Mouse (Mus musculus): ENCODE measurements around the gene Slc35e1.

Gene Slc35e1

GRCm38 (mm10) chr8:72491680-72492621 lies at the start of gene Slc35e1:
Gene Slc35e1 (minus strand): TSS chr8:72492614.
- DNase-seq (ENCODE audit: extremely low read depth, insufficient read length, low spot score), result peak; percentile 64

DNA sequence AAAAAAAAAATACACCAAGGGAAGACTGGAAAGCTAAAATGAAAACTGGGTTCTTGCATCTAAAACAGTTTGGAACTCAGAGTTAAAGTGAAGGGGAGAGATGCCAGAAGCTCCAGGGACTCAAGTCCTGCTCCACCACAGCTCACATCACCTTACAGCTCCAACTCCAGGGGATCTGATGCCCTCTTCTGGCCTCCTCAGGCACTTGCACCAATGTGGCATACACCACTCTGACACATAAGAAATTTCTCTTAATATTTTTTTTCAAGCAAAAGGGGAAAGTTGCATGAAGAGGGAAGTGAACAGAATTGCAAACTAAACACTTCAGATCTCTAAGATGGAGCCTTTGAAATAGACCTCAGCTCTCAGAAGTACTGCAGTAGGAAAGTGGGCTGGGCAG lies 46.8 kb upstream of the Slc35e1 start:
- no peak for DNase-seq (ENCODE audit: extremely low read depth, insufficient read length, low spot score)

DNA sequence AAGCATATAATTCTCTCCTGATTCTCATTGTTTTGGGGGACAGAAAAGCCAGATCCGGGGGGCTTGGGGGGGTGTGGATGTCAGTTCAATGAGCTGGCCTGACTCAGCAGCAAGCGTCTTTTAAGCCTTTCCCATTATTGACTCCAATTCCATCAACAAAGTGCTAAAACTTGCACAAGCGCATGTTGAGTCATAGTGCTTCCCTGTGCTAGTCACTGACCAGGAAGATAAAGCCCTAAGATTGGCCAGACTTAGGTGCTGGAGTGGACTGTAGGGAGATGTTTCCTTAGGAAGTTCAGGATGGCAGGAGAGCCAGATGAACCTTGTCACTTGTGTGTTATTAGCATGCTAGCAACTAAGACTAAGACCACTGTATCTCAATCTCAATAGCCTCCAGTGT lies 42.5 kb upstream of the Slc35e1 start:
- DNase-seq (ENCODE audit: extremely low read depth, insufficient read length, low spot score), result peak; percentile 18

DNA sequence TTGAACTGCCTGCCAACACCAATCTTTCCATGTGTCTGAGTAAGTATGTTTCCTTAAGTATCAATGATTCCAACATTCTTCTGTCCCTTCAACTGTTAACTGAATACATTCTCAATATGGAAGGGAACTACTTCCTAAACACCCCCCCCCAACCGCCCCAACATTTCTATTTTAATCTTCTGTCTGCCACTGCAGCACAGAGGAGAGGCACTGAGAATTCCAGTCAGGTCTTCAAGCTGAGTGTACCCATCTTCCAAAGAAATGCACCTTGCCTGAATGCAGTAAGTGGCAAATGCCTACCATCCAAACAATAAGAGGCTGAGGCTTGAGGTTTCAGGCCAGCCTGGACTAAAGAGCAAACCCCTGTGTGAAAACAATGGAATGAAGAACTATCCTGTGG lies 39.7 kb upstream of the Slc35e1 start:
- no peak for DNase-seq (ENCODE audit: extremely low read depth, insufficient read length, low spot score)

GRCm38 (mm10) chr8:72521888-72522287 lies 29.5 kb upstream of the Slc35e1 start:
- DNase-seq (ENCODE audit: extremely low read depth, insufficient read length, low spot score), result no peak

DNA sequence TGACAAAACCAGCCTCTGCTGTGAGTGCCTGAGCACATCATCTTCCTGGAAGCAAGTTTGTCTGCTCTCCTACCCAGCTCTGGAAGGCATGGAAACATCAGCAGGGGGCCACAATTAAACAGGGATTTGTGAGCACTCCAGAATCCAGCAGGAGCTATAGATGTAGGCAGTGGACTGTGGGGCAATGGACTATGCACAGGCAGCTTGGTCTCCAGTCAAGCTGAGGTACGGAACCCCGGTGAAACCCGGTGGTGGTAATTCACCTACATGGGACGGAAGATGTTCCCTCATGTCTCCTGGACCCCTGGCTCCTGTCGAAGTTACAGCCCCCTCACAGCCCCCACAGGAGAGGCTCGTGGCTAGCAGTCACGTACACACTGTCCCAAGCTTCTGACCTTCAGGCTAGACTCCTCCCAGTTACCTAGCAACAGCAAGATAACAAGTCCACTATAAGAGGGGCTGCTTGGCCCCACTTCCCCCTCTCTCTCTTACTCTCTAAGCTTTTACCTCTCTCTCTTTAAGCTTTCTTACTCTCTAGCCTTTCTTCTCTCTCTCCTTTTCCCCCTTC lies 25.1 kb upstream of the Slc35e1 start:
- DNase-seq (ENCODE audit: extremely low read depth, insufficient read length, low spot score), result no peak

- DNase-seq (ENCODE audit: extremely low read depth, insufficient read length, low spot score), result no peak
Measured at GRCm38 (mm10) chr8:72513158-72513557, 20.7 kb upstream of the Slc35e1 start.

- no peak for DNase-seq (ENCODE audit: extremely low read depth, insufficient read length, low spot score)
Measured at GRCm38 (mm10) chr8:72512648-72513047, 20.2 kb upstream of the Slc35e1 start.

DNA sequence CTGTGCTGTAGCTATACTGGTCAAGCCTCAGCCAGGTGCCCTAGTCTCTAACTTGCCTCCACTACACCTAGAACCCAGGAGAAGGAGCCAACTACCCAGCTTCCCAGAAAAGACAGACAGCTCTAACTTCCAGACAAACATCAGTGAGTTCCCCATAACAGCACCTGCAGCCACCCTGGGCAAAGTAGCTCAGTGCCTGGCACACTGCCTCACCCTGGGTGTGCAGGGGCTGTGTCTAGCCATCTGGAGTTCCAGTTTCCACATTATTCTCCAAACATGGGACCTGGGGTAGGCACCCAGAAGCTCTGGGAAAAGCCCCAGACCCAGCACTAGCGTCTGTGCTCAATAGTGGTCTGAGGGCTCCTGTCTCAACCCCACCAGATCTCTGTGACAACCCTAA lies 15.1 kb upstream of the Slc35e1 start:
- DNase-seq (ENCODE audit: extremely low read depth, insufficient read length, low spot score), result no peak

DNA sequence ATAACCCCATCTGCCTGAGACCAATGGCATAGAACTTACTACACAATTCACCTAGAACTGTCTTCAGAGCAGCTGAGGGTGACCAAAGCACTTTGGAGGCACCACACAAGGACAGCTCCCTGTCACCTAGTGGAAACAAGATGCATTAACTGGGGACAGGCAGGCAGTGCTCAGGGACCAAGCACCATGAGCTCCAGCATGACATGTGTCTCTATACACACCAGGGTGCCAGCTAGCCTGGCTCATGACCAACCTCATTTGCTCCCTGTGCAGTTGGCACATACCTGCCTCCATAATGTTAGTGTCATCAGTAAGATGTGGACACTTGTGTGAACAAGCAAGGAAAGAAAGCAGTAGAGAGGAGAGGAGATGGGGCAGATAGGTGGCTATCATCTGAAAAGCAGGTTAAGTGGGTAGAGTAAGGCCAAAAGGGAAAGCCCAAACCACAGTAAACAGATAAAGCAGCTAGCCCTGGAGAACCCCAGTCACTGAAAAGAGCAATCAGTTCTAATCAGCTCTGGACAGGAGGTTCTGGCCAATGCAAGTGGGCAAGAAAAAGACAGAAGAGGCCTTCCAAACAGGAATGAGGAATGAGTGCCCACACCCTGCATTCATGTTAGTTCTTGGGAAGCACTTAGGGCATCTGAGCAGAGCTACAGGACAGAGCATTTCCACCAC lies 12.4 kb upstream of the Slc35e1 start:
- DNase-seq (ENCODE audit: extremely low read depth, insufficient read length, low spot score), result no peak

GRCm38 (mm10) chr8:72504137-72504536 lies 11.7 kb upstream of the Slc35e1 start:
- no peak for DNase-seq (ENCODE audit: extremely low read depth, insufficient read length, low spot score)

DNA sequence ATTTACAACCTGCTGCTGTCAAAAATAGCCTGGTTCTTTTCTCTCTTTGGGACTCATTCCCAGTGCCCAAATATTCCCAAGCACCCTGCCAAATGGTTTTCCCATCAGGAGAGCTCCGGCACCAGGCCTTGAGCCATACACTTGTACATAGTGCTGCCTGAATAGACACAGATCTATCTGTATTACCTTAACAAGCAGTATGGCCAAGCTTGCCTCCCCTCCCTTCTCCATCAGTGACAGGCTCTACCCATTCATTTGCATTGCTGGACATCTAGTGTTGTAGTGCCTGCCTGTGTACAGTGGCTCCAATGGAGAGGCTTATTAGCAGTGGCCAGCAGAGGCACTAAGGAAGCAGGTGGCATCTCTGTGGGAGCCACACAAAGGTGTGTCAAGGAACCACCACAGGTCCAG lies 8.1 kb upstream of the Slc35e1 start:
- DNase-seq (ENCODE audit: extremely low read depth, insufficient read length, low spot score), result no peak

DNA sequence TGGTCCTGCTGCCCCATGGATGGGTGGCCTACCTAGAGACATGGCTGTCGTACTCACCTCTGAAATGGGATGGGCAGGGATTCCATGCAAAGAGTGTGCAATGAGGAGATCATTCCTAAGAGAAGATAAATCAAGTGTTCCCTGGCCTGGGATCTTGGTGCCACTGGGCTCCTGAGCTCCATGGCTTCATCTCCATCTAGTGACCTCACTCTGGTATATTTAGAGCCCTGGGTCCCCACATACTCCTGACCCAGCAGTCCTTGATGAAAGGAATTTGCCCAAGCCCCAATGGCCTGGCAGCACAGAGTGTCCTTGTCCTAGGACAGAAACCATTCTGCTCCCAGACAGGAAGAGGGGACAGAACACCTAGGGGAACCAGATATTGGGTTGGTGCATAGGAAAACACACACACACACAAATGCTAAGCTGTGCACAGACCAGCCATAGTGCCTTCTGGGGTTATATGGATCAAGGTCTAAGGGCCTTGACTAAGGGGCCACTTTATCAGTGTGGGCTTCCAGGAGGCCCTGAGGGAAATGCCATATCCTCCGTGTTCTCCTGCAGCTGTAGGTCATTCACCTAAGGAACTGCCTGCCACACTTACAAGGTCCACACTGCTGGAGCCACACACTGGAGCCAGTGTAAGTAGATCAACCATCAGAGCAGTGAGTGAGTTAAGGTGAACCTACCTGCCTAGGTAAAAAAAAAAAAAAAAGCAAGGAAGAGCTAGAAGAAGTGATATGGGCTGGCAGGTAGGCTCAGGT lies 7.3 kb upstream of the Slc35e1 start:
- DNase-seq (ENCODE audit: extremely low read depth, insufficient read length, low spot score), result no peak

- no peak for DNase-seq (ENCODE audit: extremely low read depth, insufficient read length, low spot score)
Measured at GRCm38 (mm10) chr8:72498527-72498926, 6.1 kb upstream of the Slc35e1 start.

GRCm38 (mm10) chr8:72497911-72498310 lies 5.5 kb upstream of the Slc35e1 start:
- DNase-seq (ENCODE audit: extremely low read depth, insufficient read length, low spot score), result no peak

DNA sequence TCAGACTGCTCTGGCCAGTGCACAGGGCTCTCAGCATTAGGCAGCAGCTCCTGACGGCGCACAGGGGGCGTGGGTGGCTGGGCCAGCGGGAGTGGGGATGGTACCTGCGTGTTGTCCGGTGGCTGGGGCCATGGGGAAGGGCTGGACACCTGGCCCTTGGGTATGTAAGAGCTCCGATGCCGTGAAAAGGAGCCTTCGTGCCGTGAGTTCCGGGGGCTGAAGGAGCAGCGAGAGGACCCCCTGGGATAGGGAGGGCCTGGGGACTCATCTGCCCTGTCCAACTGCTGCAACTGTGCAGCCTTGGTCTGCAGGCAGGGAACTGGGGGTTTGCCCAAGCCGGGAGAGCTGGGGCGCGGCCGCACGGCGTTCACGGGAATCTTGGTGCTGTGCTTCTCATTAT lies 3.8 kb upstream of the Slc35e1 start:
- DNase-seq (ENCODE audit: extremely low read depth, insufficient read length, low spot score), result peak; percentile 18

GRCm38 (mm10) chr8:72495411-72496111 lies 3.1 kb upstream of the Slc35e1 start:
- DNase-seq (ENCODE audit: extremely low read depth, insufficient read length, low spot score), result peak; percentile 15

GRCm38 (mm10) chr8:72493381-72493780 lies 967 bp upstream of the Slc35e1 start:
- DNase-seq (ENCODE audit: extremely low read depth, insufficient read length, low spot score), result no peak

DNA sequence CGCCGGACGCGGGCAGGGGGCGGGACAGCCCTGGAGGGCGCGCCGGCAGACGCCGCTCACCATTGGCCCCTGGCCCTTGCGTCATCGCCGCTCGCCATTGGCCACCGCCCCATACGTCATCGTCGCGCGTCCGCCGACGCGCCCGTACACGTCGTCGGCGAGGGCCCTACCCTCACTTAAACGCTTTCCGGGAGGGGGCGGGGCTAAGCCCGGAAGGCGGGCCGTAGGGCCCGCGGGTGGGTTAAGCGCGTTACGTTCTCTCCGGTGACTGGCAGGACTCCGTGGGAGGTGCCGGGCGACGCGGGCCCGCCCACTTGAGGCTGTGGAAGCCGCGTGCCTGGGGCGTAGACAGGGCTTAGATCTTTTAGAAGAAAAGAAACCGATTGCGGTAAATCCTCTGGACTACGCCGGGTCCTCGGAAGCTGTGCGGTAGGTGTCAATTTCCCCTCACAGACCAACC lies 238 bp upstream of the Slc35e1 start:
- peak; percentile 100 for DNase-seq (ENCODE audit: extremely low read depth, insufficient read length, low spot score)

DNA sequence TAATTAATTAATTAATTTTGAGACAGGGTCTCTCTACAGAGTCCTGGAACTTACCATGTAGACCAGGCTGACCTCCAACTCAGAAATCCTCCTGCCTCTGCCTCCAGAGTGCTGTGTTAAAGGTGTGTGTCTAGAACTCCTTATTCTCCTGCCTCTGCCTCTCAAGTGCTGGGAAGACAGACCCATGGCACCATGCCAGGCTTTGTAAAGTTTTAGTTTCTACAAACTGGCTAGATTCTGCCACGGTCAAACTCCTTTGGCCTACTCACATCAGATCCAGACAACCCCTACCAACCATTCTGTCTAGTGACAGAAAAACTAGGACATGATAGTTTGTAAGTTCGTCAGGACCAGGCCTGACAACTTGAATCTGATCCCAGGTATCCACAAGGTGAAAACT lies 1.4 kb downstream of the Slc35e1 start:
- DNase-seq (ENCODE audit: extremely low read depth, insufficient read length, low spot score), result no peak

Measured in 3134 (cell line).